Mouse (Mus musculus) E14TG2a.4 (cell line): ENCODE measurements around the gene Tmem192.

ENCODE experiments used
- CTCF ChIP-seq: conservative IDR thresholded peaks from 2 replicates; pipeline ENCODE4 v1.5.1; 2014; ENCODE audit warnings: low read length
- NANOG ChIP-seq: IDR thresholded peaks from 2 replicates; pipeline ENCODE4 v1.6.1; 2014; ENCODE audit warnings: borderline replicate concordance, low read length, mixed read lengths

DNA sequence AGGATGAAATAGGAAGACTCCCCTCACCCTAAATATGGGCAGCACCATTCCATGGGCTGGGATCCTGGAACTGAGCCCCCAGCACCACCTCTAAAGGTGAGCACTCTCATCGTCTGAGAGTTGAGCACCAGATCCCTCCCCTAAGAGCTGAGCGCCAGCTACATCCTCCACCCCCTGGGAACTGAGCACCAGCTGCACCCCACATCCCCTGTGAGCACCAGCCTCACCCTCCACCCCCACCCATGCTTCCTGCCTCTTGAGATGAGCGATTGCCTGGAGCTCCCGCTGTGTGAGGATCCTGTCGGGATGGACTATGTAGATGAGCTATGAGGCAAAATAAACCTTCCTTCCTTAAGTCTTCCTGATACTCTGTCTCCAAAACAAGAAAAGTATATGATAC lies 4.0 kb upstream of the Tmem192 start:
- TF ChIP-seq CTCF (no peak), NANOG (no peak)
